Mouse (Mus musculus): ENCODE results near the gene Tarbp2.

GRCm38 (mm10) chr15:102474520-102474919 lies 43.5 kb upstream of the Tarbp2 start:
- no peak for TF ChIP-seq CTCF (IDR thresholded peaks at IDR 0.05; ENCODE audit: control insufficient read depth, insufficient read depth, low read length)
- no peak for TF ChIP-seq POLR2A (IDR thresholded peaks at IDR 0.05; ENCODE audit: borderline replicate concordance, control insufficient read depth, low read depth, low read length)
